Mouse (Mus musculus): ENCODE measurements around the gene Nphs1. TPM values are rescaled to one million over a fixed set of nuclear protein-coding genes. Genes with fewer than 3 reads are reported as not detected.
A peak's percentile ranks its signal among the peaks of the same experiment; 100 is the strongest.

Nphs1 gene
- 3.6 and 4.8 TPM in 2 replicates for polyA plus RNA-seq (2015; fragmentation: Nextera tagmentation; extraction: Ambion mirVana)

DNA sequence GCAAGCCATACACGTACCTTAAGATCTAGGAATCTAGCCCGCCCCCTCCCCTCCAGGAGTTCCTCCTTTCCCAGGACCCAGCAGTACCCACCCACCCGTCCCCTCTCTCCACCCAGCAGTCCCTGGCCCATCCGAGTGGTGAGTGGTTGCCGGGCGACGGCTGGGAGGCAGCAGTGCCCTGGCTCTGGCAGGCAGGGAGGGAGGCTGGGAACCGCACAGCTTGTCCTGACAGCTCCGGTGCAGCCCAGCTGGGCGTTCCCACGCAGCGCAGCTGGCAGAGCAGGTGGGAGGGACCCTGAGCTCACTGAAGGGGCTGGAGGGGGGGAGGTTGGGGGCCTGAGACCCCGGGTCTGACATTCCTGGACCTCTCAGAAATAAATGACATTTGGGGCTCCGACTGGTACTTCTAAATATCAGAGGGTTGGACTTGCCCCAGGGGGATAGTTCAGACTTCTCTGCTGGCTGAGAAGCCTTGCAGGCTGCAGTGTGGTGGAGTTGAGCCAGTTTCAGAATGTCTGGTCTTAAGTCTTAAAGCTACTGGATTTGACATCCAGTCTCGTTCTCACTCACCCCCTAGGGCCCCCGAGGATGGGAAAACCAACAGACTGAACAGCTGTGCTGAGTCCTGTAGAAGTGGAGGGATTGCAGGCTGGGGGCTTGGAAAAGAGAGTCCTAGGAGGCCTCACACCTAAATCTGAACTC, at the start of gene Nphs1, which contains the start of gene Kirrel2:
TSS of gene Nphs1 (plus strand) at position 687 of the 702 bp plus-strand sequence.
TSS of gene Kirrel2 (minus strand) at position 62 of the 702 bp plus-strand sequence.
- Histone ChIP-seq H3K36me3 (no peaks in the 10 kb centered on the region), H3K9ac (no peak within 1 kb of the TSS), H3K4me1 (peaks cover 28% of the 10 kb centered on the region), H3K4me3 (replicated peaks) (peak within 1 kb of the TSS; percentile 20), H3K9me3 (replicated peaks) (no peaks in the 10 kb centered on the region), H3K27ac (no peak within 1 kb of the TSS), H3K27me3 (peaks cover 100% of the 10 kb centered on the region), H3K4me2 (peak within 1 kb of the TSS; percentile 46)
- WGBS: 2% methylated on average over 16 of the region's 16 CpGs
- ATAC-seq (replicated peaks; ENCODE audit: low FRiP score): peak; percentile 64; the same call in 1 of the 2 replicates

DNA sequence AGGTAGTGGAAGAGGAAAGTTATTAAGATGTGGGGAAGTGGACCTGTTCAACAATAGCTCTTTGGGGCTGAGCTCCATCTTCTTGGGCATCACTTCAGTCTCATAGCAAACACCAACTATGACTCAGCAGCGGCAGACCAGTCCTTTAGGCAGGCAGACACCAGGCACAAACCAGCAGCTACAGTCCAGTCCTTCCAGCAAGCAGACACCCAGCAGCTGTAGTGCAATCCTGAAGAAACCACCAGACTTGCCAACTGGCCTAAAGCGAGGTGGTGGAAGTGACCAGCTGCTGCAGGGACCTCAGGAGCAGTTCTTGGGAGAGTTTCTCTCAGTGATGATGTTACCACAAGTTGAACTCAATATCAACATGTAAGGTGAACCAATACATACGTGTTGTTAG, 49.5 kb upstream of the Nphs1 start:
- H3K27me3 ChIP-seq: 0 out of 2 replicates have a peak, but pooled peaks cover 4% of the 10 kb centered on the region
- ATAC-seq (replicated peaks; ENCODE audit: low FRiP score): no peak
- H3K36me3 ChIP-seq: no peaks in the 10 kb centered on the region
- 87% methylated on average over 3 of the region's 3 CpGs for WGBS
- no peak overlapping the region for H3K27ac ChIP-seq
- no peak overlapping the region for H3K4me3 ChIP-seq (replicated peaks)
- no peak overlapping the region for H3K9ac ChIP-seq
- H3K4me2 ChIP-seq: no peak overlapping the region
- no peaks in the 10 kb centered on the region for H3K4me1 ChIP-seq
- H3K9me3 ChIP-seq (replicated peaks): no peaks in the 10 kb centered on the region

DNA sequence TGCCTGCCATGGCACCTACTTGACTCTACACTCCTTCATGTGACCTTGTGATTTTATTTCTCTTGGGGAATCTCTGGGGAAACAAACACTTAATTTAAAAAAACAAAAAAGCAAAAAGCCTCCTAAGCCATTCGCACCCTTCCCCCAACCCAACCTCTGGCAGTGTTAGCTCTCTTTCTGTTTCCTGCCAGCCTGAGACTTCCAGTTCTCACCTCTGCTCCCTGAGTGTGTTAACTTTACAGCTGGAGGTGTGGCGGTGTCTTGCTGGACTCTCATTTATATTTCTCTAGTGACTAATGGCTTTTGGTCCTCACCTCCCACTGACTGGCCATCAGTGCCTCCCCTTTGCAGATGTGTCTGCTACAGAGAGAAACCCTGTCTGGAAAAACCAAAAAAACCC, 48.3 kb upstream of the Nphs1 start:
- Histone ChIP-seq H3K36me3 (no peaks in the 10 kb centered on the region), H3K9ac (no peak overlapping the region), H3K27me3 (0 out of 2 replicates have a peak, but pooled peaks cover 4% of the 10 kb centered on the region), H3K4me2 (no peak overlapping the region), H3K9me3 (replicated peaks) (no peaks in the 10 kb centered on the region), H3K4me3 (replicated peaks) (no peak overlapping the region), H3K4me1 (no peaks in the 10 kb centered on the region), H3K27ac (no peak overlapping the region)
- 21% methylated on average over 2 of the region's 2 CpGs for WGBS
- ATAC-seq (replicated peaks; ENCODE audit: low FRiP score): no peak

DNA sequence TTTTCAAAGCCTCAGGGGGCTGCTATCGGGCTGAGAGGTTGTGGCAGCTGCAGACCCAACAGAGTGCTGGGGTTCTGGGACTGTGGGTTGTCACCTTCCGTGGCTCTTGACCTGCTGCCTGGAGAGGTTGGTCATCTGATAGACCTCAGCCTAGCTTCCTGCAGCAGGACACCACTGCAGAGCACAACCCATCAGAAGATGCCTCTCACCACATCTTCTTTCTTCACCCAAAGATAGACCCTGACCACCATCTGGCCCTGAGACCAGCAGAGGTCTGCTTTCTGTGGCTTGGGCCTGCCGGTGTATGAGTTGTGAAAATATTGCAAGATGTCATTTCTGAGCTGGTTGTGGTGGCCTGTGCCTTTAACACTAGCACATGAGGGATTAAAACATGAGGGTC, 47.1 kb upstream of the Nphs1 start:
- no peak overlapping the region for H3K4me2 ChIP-seq
- no peaks in the 10 kb centered on the region for H3K9me3 ChIP-seq (replicated peaks)

DNA sequence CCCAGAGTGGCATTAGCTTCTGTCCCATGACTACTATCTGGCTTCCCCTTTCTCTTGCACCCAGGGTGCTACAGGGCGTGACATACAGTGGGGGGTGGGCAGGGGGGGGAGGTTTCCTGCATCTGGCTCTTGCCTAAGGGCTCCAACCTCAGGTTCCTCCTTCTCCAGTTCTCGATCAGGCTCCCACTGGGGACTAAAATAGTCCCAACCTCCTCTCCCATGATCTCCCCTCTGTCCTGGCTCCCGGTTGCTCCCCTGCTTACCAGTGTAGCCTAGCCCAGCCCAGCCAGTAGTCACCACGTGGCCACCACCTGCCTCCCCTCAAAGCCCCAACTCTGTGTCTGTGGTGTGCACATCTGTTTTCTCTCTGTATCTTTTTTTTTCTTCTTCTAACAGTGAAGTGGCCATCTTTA, 45.4 kb upstream of the Nphs1 start:
- 42% methylated on average over 4 of the region's 4 CpGs for WGBS
- H3K27ac ChIP-seq: no peak overlapping the region; the same call in 1 of the 2 replicates

More for the DNA sequence above, 47.1 kb upstream of the Nphs1 start:
- Histone ChIP-seq H3K27ac (no peak overlapping the region), H3K9ac (no peak overlapping the region), H3K36me3 (no peaks in the 10 kb centered on the region), H3K4me3 (replicated peaks) (no peak overlapping the region), H3K27me3 (0 out of 2 replicates have a peak, but pooled peaks cover 4% of the 10 kb centered on the region), H3K4me1 (no peaks in the 10 kb centered on the region)
- 61% methylated on average over 3 of the region's 3 CpGs for WGBS
- no peak for ATAC-seq (replicated peaks; ENCODE audit: low FRiP score)

DNA sequence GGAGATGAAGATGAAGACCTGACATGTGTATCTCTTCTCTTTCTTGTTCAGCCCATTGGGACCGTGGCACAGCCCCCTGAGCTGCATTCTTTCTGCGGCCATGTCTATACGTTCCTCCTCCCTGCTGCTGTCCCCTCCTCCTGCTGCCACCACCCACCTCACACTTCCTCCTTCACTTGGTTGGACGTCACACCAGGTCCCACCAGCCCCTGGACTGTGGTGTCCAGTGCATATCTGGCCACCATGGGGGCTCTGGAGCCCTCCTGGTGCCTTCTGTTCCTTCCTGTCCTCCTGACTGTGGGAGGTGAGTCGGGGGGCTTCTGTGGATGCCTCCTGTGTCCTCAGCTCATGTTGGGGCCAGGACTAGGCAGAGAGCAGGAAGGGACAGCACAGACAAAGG, 44.5 kb upstream of the Nphs1 start, which contains the start of gene Tyrobp:
TSS of gene Tyrobp (plus strand) at position 165 of the 400 bp plus-strand sequence.
- H3K27me3 ChIP-seq: 0 out of 2 replicates have a peak, but pooled peaks cover 4% of the 10 kb centered on the region
- no peaks in the 10 kb centered on the region for H3K36me3 ChIP-seq
- no peak within 1 kb of the TSS for H3K4me2 ChIP-seq
- no peaks in the 10 kb centered on the region for H3K9me3 ChIP-seq (replicated peaks)
- no peaks in the 10 kb centered on the region for H3K4me1 ChIP-seq
- ATAC-seq (replicated peaks; ENCODE audit: low FRiP score): no peak
- no peak within 1 kb of the TSS; the same call in 1 of the 2 replicates for H3K27ac ChIP-seq
- no peak within 1 kb of the TSS for H3K9ac ChIP-seq
- no peak within 1 kb of the TSS for H3K4me3 ChIP-seq (replicated peaks)
- 68% methylated on average over 5 of the region's 5 CpGs for WGBS

More for the DNA sequence above, 45.4 kb upstream of the Nphs1 start:
- no peak overlapping the region for H3K9ac ChIP-seq
- H3K4me2 ChIP-seq: no peak overlapping the region
- no peak for ATAC-seq (replicated peaks; ENCODE audit: low FRiP score)
- H3K27me3 ChIP-seq: 0 out of 2 replicates have a peak, but pooled peaks cover 4% of the 10 kb centered on the region
- H3K4me1 ChIP-seq: no peaks in the 10 kb centered on the region
- no peaks in the 10 kb centered on the region for H3K36me3 ChIP-seq
- H3K9me3 ChIP-seq (replicated peaks): no peaks in the 10 kb centered on the region
- no peak overlapping the region for H3K4me3 ChIP-seq (replicated peaks)

DNA sequence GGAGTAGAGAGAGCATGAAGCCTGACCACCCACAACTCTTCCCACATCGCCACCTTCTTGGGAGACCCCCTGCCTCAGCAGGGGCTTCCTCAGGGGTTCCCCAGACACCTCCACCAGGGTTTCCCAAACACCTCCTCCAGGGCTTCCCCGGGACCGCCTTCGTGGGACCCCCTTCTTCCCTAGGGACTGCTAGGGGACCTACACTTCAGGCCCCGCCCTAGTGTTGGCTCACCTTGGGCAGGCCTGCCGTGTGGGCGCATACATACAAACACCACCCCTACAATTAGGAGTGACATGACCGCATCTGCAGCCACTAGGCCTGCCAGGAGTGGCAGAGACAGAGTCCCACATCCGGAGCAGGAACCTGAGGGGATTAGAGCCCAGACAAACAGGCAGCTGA, 40.3 kb upstream of the Nphs1 start:
- H3K27me3 ChIP-seq: 0 out of 2 replicates have a peak, but pooled peaks cover 9% of the 10 kb centered on the region
- ATAC-seq (replicated peaks; ENCODE audit: low FRiP score): no peak
- H3K36me3 ChIP-seq: no peaks in the 10 kb centered on the region
- no peak overlapping the region for H3K4me3 ChIP-seq (replicated peaks)
- 82% methylated on average over 9 of the region's 9 CpGs for WGBS
- no peak overlapping the region for H3K9ac ChIP-seq
- no peak overlapping the region for H3K4me2 ChIP-seq
- no peak overlapping the region for H3K27ac ChIP-seq
- H3K4me1 ChIP-seq: peaks cover 17% of the 10 kb centered on the region
- H3K9me3 ChIP-seq (replicated peaks): peaks cover 6% of the 10 kb centered on the region; the same call in 1 of the 2 replicates

DNA sequence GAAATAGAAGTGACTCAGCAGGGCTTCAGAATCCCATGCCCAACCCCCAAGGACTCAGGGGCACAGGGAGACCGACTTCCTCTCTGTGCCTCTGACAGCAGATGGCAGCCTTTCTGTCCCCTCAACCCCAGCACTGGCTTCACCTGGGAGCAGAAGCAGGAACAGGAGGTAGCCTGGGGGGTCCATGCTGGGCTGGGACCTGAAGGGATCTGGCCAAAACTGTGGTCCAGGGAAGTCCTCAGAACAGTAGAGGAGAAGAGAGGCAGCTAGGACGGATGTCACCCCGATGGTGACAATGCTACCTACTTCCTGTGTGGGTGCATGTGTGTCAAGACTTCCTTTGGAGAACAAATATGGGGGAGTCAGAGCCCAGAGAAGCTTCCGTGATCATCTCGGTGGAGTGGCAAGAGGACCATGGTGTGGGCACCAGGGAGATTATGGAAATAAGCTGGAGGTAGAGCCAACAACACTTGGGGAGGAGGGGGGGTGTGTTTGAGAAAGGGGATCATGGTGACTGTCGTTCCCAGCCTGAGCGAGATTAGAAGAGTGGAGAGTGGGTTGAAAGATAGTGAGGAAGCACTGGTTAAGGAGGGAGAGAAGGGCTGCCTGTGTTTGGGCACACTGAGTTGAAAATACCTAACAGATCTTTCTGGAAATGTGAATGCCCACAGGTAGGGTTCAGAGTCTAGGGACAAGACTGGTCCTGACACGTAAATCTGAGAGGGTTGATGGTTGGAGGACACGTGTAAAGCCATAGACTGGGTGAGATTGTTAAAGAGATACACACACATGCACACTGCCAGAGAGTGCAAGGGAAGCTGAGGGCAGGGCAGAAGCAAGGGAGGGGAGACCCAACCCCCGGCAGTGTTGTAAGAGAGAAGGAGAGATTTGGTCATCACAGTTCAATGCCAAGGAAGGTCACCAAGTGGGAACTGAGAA, 38.3 kb upstream of the Nphs1 start, which contains the start of gene Hcst:
TSS of gene Hcst (minus strand) at position 294 of the 939 bp plus-strand sequence.
- no peak within 1 kb of the TSS for H3K27ac ChIP-seq
- no peak within 1 kb of the TSS for H3K4me3 ChIP-seq (replicated peaks)
- no peak within 1 kb of the TSS for H3K4me2 ChIP-seq
- WGBS: 68% methylated on average over 10 of the region's 10 CpGs
- peaks cover 6% of the 10 kb centered on the region; the same call in 1 of the 2 replicates for H3K9me3 ChIP-seq (replicated peaks)
- H3K27me3 ChIP-seq: 0 out of 2 replicates have a peak, but pooled peaks cover 9% of the 10 kb centered on the region
- no peak for ATAC-seq (replicated peaks; ENCODE audit: low FRiP score)
- H3K9ac ChIP-seq: no peak within 1 kb of the TSS
- H3K36me3 ChIP-seq: no peaks in the 10 kb centered on the region
- peaks cover 24% of the 10 kb centered on the region for H3K4me1 ChIP-seq

DNA sequence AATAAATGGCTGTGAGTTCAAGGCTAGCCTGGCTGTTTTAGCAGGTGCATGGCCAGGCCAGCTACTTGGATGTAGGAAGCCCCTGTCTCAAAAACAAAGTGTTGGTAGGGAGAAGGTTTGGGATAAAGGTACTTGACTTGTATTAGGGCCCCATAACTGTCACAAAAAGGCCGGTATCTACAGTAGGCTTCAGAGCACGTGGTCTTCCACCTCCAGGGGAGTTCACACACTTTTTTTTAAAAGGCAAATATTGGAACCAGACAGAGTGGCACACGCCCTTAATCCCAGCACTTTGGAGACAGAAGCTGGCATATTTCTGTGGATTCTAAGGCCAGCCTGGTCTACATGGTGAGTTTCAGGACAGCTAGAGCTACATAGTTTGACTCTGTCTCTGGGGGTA, 37.4 kb upstream of the Nphs1 start:
- Histone ChIP-seq H3K4me2 (no peak overlapping the region), H3K9me3 (replicated peaks) (peaks cover 6% of the 10 kb centered on the region; the same call in 1 of the 2 replicates), H3K9ac (no peak overlapping the region), H3K27ac (no peak overlapping the region), H3K4me3 (replicated peaks) (no peak overlapping the region), H3K27me3 (0 out of 2 replicates have a peak, but pooled peaks cover 9% of the 10 kb centered on the region), H3K4me1 (peaks cover 24% of the 10 kb centered on the region), H3K36me3 (peaks cover 6% of the 10 kb centered on the region; the same call in 1 of the 2 replicates)
- 86% methylated on average over 3 of the region's 3 CpGs for WGBS
- ATAC-seq (replicated peaks; ENCODE audit: low FRiP score): no peak

DNA sequence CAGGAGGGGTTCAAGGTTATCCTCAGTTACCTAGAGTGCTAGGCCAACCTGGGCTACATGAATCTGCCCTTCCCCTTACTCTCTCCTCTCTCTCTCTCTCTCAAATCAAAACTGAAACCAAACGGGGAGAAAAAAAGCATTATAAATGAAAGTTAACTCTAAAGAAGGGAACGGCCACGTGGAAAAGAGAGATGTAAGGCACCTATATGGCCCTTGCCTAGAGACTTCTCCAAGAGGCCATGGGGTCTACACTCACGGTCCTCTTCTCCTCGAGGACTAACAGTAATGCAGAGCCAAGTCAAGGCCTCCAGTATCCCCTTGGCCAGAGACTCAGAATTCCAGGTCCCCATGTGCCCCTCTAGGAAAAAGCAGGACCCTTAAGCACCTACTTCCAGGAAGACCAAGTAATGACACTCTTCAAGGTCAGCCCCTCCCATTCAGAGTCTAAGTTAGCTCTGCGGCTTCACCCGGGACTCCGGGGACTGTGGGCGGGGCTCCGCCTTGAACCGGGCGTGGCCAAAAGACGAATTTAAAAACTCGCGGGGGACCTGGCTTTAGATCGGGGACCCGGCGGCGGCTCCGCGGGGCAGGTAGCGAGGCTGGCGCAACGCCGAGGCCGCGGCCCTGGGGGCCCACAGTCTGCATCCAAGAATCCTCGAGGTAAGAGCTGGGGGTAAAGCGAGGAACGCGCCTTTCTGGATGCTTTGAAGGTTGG, 36.8 kb upstream of the Nphs1 start, which contains the start of gene Nfkbid:
TSS of gene Nfkbid (plus strand) at position 558 of the 715 bp plus-strand sequence.
- Histone ChIP-seq H3K36me3 (peaks cover 12% of the 10 kb centered on the region; the same call in 1 of the 2 replicates), H3K4me2 (peak within 1 kb of the TSS; percentile 97), H3K27me3 (0 out of 2 replicates have a peak, but pooled peaks cover 9% of the 10 kb centered on the region), H3K4me1 (peaks cover 24% of the 10 kb centered on the region), H3K4me3 (replicated peaks) (peak within 1 kb of the TSS; percentile 64), H3K9me3 (replicated peaks) (peaks cover 6% of the 10 kb centered on the region; the same call in 1 of the 2 replicates), H3K9ac (peak within 1 kb of the TSS; percentile 57), H3K27ac (peak within 1 kb of the TSS; percentile 74)
- peak; percentile 34 for ATAC-seq (replicated peaks; ENCODE audit: low FRiP score)
- WGBS: 11% methylated on average over 31 of the region's 31 CpGs

All from kidney, embryonic 15.5 days (tissue).